Mouse (Mus musculus): Measurements from ENCODE around the gene Ctns. TPM values are rescaled to one million over a fixed set of nuclear protein-coding genes. Genes with fewer than 3 reads are reported as not detected.

Gene Ctns
- total RNA-seq, 2 experiments from 2014 or later: 16.5 to 23.0 TPM

DNA sequence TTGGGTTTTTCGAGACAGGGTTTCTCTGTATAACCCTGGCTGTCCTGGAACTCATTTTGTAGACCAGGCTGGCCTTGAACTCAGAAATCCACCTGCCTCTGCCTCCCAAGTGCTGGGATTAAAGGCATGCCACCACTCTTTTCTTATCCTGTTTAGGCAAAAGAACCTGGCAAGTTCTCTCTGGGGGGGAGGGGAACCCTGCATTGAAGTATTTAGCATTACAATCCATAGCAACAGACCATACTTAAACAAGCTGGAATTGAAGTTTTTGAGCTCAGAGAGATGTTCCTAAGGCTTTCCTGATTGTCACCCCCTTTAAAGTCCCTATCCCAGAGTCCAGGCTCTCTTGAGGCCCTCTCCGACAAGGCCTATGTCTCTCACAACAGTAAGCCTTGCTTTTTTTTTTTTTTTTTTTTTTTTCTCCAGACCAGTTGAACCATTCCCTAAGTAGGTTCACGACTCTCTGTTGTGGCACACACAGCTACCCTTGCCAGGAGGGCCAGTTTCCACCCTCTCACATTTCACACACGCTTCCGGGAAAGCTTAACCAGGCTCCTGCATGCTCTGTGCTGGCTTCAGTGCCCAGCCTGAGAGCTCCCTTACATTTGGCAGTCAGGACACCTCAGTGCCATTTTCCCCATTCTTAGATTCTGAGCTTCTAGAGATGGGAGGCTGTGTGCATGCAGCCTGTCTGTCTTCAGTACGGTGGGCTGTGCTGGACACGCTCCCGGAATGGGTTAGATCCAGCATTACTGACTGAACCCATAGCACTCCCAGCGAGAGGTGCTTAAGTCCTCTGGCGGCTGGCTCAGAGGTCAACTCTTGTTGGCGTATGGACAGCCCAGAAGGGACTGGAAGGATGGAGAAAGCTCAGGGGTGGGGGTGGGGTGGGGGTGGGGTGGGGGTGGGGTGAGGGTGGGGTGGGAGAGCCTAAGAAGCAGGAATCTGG, 52.5 kb downstream of the Ctns start:
- no peak for DNase-seq (ENCODE audit: extremely low spot score in 1 of 2, low spot score in 1 of 2)

DNA sequence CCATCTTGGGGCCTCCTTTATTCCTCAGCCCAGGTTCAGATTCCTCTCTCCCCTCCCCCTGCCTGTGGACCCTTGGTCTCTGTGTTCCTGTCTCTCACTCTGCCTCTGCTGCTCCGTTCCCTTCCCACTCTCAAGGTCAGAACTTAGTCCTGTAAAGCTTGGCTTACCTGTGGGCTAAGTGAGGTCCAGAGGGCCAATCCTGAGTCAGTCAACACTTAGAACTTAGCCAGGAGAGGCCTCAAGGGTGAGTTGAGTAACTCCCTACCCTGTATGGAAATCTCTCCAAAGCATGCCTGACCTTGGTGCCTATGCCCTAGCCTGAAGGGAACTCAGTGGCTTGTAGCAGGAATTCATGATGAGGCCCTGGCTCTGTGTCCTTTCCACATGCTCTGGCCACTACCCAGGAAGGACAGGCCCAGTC, 54.6 kb downstream of the Ctns start:
- DNase-seq (ENCODE audit: extremely low spot score in 1 of 2, low spot score in 1 of 2): no peak

DNA sequence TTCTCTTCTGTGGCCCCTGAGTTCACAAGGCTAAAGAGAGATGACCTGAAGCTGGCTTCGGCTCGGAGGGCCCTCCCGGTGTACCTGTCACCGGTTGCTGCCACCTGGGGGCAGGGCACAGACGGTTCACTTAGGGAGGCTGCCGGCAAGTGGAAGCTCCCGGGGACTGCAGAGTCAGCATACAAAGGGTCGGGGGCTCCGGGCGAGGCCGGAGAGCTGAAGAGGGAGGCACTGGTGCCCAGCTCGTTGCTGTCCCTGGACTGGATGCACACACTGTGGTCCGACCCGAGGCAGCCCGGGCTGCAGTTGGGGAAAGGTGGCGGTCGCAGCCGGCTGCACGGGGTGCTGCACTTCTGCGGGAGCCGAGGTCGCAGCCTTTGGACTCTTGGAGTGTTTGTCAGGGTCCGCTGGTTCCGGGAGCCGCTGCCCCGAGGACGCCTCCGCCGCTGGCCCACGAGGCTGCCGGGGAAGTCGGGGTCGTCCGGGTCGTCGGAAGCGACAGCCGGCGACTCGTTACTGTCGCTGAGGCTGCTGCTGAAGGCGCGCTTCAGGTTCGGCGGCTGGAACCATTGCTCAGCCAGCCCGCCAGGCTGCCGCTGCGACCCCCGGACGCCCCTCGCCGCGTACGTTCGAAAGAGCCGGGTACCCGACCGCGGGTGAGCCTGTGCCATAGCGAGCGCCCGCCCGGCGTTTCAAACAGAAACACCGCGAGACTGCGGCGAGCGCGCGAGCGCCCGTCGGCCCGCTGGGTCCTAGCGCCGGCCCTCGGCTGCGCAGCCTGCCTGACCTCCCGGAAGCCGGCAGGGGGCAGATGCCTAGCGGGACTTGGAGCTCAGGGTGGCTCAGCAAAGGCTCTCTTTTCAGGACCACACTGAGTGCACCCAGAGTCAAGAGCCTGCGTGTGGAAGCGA, 61.0 kb downstream of the Ctns start, which contains the start of gene Haspin:
TSS of gene Haspin (minus strand) at position 704 of the 911 bp plus-strand sequence.
- peak; percentile 84 to 90 for DNase-seq (ENCODE audit: extremely low spot score in 1 of 2, low spot score in 1 of 2)

- no peak for DNase-seq (ENCODE audit: extremely low spot score in 1 of 2, low spot score in 1 of 2)
Measured at GRCm38 (mm10) chr11:73137116-73137515, 61.7 kb downstream of the Ctns start.

DNA sequence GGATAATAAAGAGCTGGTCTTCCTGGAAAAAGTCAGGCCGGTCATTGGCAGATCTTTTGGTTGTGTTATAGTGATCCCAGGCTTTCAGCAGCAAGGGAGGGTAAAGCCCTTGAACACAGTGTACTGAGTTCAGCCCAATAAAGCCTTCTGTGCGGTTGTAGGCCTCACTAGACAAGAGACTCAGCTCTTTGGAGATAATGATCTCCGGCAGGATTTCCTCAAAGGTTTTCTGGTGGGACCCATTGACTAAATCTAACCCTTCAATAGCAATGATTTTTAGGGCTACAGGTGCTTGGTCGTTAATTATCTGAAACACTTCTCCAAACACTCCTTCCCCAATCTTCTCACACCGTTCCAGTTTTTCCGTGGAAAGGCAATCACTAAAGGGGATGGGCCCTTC, 62.3 kb downstream of the Ctns start:
- no peak for DNase-seq (ENCODE audit: extremely low spot score in 1 of 2, low spot score in 1 of 2)

GRCm38 (mm10) chr11:73134222-73134621, 64.6 kb downstream of the Ctns start:
- no peak for DNase-seq (ENCODE audit: extremely low spot score in 1 of 2, low spot score in 1 of 2)

Other genes starting within 250 kb of the Ctns start
- 1 to 10 TPM; 4.9 to 6.6 TPM for gene Atp2a3, start 237.9 kb downstream of the Ctns start, total RNA-seq (2021)
- gene P2rx1, start 199.9 kb downstream of the Ctns start, total RNA-seq (2021): under 1 TPM; 0.54 to 0.69 TPM
- 100 to 1,000 TPM; 128 to 155 TPM for gene Camkk1, start 180.0 kb downstream of the Ctns start, total RNA-seq (2021)
- 10 to 100 TPM in 1 of 2 experiments, 1 to 10 TPM in 1; 8.5 to 10.4 TPM for gene Ncbp3, start 151.3 kb downstream of the Ctns start, total RNA-seq (2021)
- under 1 TPM; 0.12 to 0.15 TPM for gene Itgae, start 108.5 kb downstream of the Ctns start, total RNA-seq (2021)
- gene Haspin, start 60.7 kb downstream of the Ctns start, total RNA-seq (2021): under 1 TPM; 0.30 to 0.33 TPM
- 1 to 10 TPM; 2.5 to 2.6 TPM for gene P2rx5, start 38.6 kb downstream of the Ctns start, total RNA-seq (2021)
- gene Emc6, start 22.0 kb downstream of the Ctns start, total RNA-seq (2021): 10 to 100 TPM; 51.3 to 65.6 TPM
- gene Tax1bp3, start 22.0 kb downstream of the Ctns start, total RNA-seq (2021): 10 to 100 TPM; 11.6 to 13.3 TPM
- 1 to 10 TPM; 3.0 to 4.1 TPM for gene Shpk, start 418 bp upstream of the Ctns start, total RNA-seq (2021)
- under 1 TPM in 1 of 2 experiments, not detected in 1; 0.12 TPM for gene Trpv1, start 35.2 kb upstream of the Ctns start, total RNA-seq (2021)
- gene Trpv3, start 68.3 kb upstream of the Ctns start, total RNA-seq (2021): under 1 TPM; 0.34 to 0.40 TPM
- 10 to 100 TPM; 11.7 to 14.6 TPM for gene Aspa, start 130.6 kb upstream of the Ctns start, total RNA-seq (2021)
- gene Gm49340, start 130.7 kb upstream of the Ctns start, total RNA-seq (2021): not detected
- not detected for gene Spata22, start 130.7 kb upstream of the Ctns start, total RNA-seq (2021)
- not detected for gene Olfr20, start 151.7 kb upstream of the Ctns start, total RNA-seq (2021)
- not detected for gene Olfr376, start 172.2 kb upstream of the Ctns start, total RNA-seq (2021)
- gene Olfr1, start 200.6 kb upstream of the Ctns start, total RNA-seq (2021): not detected
- gene Olfr378, start 229.4 kb upstream of the Ctns start, total RNA-seq (2021): not detected